Mouse (Mus musculus) CH12.LX (cell line): ENCODE results near the gene Mast3.

Source experiments
- ELF1 ChIP-seq: IDR thresholded peaks from 2 replicates; pipeline ENCODE4 v1.6.1; 2014; ENCODE audit warnings: low read depth, mild to moderate bottlenecking, inconsistent platforms, low read length, improper control_type of control experiment
- MEF2A ChIP-seq: IDR thresholded peaks from 2 replicates; pipeline ENCODE4 v1.6.1; 2014; ENCODE audit warnings: low read depth, mild to moderate bottlenecking, inconsistent platforms, low read length, improper control_type of control experiment, borderline replicate concordance
- MYC ChIP-seq: IDR thresholded peaks from 2 replicates; pipeline ENCODE4 v1.6.1; 2011; ENCODE audit warnings: low read depth, mild to moderate bottlenecking, improper control_type of control experiment, low read length
- POLR2A ChIP-seq: IDR thresholded peaks from 2 replicates; pipeline ENCODE4 v1.6.1; 2011; ENCODE audit warnings: low read depth, mild to moderate bottlenecking, improper control_type of control experiment, low read length
- POLR2AphosphoS2 ChIP-seq: IDR thresholded peaks from 2 replicates; pipeline ENCODE4 v1.6.1; 2011; ENCODE audit warnings: low read depth, low read length, improper control_type of control experiment

DNA sequence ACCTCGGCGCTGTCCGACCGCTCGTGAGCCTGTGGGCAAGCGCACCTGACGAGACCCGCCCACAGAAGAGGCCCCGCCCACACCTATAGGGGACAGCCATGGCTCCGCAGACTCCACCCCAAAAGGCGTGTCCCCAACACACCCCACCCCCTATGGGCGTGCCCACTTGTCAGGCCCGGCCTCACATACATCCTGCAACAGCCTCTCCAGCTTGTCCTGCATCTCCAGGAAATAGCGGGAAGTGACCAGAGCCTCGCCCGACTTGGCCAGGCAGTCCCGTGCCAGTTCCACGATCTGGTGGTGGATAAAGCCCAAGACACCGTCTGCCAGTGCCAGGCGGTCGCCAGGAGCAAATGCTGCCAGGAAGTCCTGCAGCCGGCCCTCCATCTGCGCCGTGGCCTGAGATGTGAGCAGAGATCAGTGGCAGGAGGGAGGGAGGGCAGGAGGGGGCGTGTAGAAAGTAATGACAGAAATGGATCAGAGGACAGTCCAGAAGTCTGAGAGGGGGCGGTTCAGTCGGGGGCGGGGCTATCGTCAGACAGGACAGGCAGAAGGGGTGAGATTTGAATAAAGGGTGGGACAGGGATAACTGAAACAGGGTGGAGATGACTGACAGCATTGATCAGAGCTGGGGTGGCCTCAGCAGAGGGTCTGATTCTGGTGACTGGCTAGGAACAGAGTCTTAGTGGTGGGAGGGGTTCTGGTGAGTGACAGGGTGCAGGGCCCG lies 16.8 kb downstream of the Mast3 start:
- TF ChIP-seq POLR2A (no peak), ELF1 (no peak), POLR2AphosphoS2 (no peak), MEF2A (no peak), MYC (no peak)
